Mouse (Mus musculus): ENCODE results near the gene Tti1. TPM values are rescaled to one million over a fixed set of nuclear protein-coding genes. Genes with fewer than 3 reads are reported as not detected.
A peak's percentile ranks its signal among the peaks of the same experiment; 100 is the strongest.

Gene Tti1
- polyA plus RNA-seq, 1 experiment from 2014 or later = 5.1 TPM

DNA sequence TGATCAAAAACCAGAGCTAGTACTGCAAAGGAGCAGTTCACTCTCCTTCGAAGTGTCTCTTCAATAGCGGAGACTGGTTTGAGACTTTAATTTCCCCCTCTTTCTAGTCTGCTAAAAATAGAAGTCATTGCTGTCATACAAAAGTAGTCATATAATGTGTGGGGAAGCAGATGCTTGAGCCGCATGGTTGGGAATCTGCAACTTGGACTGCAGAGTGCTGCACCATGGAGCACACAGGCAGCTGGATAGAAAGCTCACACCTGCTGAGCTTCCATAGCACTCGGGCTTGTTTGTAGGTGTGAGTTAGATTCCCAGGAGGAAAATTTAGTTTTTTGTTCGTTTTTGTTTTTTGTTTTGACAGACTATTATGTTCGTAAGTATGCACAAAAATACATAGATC lies 8.2 kb upstream of the Tti1 start:
- ATAC-seq = no peak
- no peaks in the 10 kb centered on the region for H3K9me3 ChIP-seq (ENCODE audit: control insufficient read depth)
- H3K27me3 ChIP-seq (replicated peaks; ENCODE audit: control insufficient read depth, insufficient read depth, low read length) = no peaks in the 10 kb centered on the region
- WGBS = 82% methylated on average over 6 of the region's 6 CpGs
- H3K36me3 ChIP-seq (ENCODE audit: control insufficient read depth, insufficient read depth) = peaks cover 18% of the 10 kb centered on the region
- H3K27ac ChIP-seq (ENCODE audit: low read depth, low read length) = no peak overlapping the region
- no peak overlapping the region for H3K4me2 ChIP-seq (replicated peaks; ENCODE audit: low read depth)
- H3K4me1 ChIP-seq (replicated peaks; ENCODE audit: control insufficient read depth, insufficient read depth, low read length) = no peaks in the 10 kb centered on the region
- TF ChIP-seq CTCF (IDR thresholded peaks at IDR 0.05; ENCODE audit: low read depth) = no peak
- no peak overlapping the region for H3K9ac ChIP-seq (ENCODE audit: low read depth, low read length)
- H3K4me3 ChIP-seq (ENCODE audit: low read depth, low read length) = no peak overlapping the region

DNA sequence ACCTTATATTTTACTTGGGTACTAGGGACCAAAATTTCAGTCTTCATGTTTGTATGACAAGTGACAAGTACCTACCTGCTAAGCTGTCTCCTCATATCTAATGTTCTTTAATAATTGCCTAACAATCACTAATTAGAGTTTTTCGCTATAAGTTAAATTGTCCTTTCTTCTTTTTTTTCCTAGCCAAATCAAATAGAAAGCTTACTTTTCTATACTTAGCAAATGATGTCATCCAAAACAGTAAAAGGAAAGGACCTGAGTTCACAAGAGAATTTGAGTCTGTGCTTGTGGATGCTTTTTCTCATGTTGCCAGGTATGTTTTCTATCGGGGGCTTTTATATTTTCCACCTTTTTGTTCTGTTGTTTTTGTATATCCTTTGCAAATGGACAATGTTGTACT lies 7.6 kb upstream of the Tti1 start:
- no peak overlapping the region for H3K9ac ChIP-seq (ENCODE audit: low read depth, low read length)
- H3K27ac ChIP-seq (ENCODE audit: low read depth, low read length) = no peak overlapping the region
- no peak overlapping the region for H3K4me2 ChIP-seq (replicated peaks; ENCODE audit: low read depth)
- no peak for TF ChIP-seq CTCF (IDR thresholded peaks at IDR 0.05; ENCODE audit: low read depth)
- H3K4me1 ChIP-seq (replicated peaks; ENCODE audit: control insufficient read depth, insufficient read depth, low read length) = no peaks in the 10 kb centered on the region
- peaks cover 17% of the 10 kb centered on the region for H3K36me3 ChIP-seq (ENCODE audit: control insufficient read depth, insufficient read depth)
- H3K9me3 ChIP-seq (ENCODE audit: control insufficient read depth) = no peaks in the 10 kb centered on the region
- no peaks in the 10 kb centered on the region for H3K27me3 ChIP-seq (replicated peaks; ENCODE audit: control insufficient read depth, insufficient read depth, low read length)
- 90% methylated on average over 2 of the region's 2 CpGs for WGBS
- H3K4me3 ChIP-seq (ENCODE audit: low read depth, low read length) = no peak overlapping the region
- ATAC-seq = no peak

DNA sequence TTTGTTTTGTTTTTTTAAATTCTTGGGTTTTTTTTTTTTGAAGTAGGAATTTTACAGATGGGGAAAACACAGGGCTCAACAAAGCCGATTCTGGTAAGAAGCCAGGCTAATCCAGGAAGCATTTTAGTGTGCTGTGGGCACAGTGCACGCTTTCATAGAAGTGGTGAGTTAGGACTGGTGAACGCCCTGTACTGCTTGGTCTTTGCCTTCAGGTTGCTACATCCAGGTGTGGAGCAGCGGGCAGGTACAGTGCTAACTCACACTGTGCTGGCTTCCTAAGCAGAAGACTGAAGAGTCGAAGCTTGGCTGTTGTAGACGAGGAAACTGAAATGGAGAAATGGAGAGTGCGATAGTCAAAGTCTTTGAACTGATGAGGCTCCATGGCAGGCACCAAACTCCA lies 1.8 kb upstream of the Tti1 start:
- peaks cover 10% of the 10 kb centered on the region; the same call in 1 of the 2 replicates for H3K4me1 ChIP-seq (replicated peaks; ENCODE audit: control insufficient read depth, insufficient read depth, low read length)
- no peaks in the 10 kb centered on the region for H3K36me3 ChIP-seq (ENCODE audit: control insufficient read depth, insufficient read depth)
- H3K27me3 ChIP-seq (replicated peaks; ENCODE audit: control insufficient read depth, insufficient read depth, low read length) = no peaks in the 10 kb centered on the region
- 34% methylated on average over 7 of the region's 7 CpGs for WGBS
- no peak overlapping the region for H3K9ac ChIP-seq (ENCODE audit: low read depth, low read length)
- no peak for TF ChIP-seq CTCF (IDR thresholded peaks at IDR 0.05; ENCODE audit: low read depth)
- H3K9me3 ChIP-seq (ENCODE audit: control insufficient read depth) = no peaks in the 10 kb centered on the region
- H3K4me2 ChIP-seq (replicated peaks; ENCODE audit: low read depth) = peak overlapping the region; percentile 83
- peak; percentile 50 for ATAC-seq
- H3K4me3 ChIP-seq (ENCODE audit: low read depth, low read length) = peak overlapping the region; percentile 93
- H3K27ac ChIP-seq (ENCODE audit: low read depth, low read length) = peak overlapping the region; percentile 23; the same call in 1 of the 2 replicates

DNA sequence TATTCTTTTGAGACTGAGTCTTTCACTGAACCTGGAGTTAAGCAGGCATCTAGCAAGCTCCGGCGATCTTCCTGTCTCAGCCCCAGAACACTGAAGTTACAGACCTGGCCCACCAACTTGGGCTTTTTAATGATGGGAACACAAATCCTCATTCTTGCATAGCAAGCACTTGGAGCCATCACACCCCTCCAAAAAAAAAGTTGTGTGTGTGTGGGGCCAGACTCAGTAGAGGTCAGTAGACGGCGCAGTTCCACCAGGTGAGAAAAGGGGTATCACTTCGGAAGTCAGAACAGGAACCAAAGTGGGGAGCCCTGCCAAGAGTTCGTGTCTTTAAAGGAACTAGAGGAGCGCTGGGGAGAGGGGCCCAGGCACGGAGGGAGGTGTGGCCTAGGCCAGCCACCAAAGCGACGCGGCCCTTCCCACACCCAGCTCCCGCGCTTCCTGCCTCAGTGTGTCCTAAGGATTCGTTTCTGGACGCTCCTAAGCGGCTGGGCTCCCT lies 329 bp downstream of the Tti1 start:
- WGBS = 1% methylated on average over 16 of the region's 16 CpGs
- no peak for ATAC-seq

DNA sequence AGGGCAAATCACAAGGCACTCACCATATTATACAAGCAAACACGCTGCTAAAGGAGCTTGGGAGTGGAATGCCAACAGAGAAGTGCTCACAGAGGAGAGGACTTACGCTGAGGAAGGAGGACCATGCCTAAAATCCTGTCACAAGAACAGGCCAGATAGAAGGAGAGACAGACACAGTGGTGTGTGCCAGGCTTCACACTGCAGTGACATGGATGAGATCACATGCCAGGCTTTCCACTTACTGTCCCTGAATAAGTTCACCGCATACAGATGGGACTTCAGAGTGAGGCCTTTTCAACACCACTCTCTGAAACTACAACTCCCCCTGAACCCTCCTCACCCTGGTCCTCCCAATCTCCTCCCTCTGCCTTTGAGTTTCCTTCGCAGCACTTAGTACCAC lies 10.9 kb downstream of the Tti1 start:
- no peaks in the 10 kb centered on the region for H3K27me3 ChIP-seq (replicated peaks; ENCODE audit: control insufficient read depth, insufficient read depth, low read length)
- H3K4me3 ChIP-seq (ENCODE audit: low read depth, low read length) = no peak overlapping the region
- H3K9ac ChIP-seq (ENCODE audit: low read depth, low read length) = no peak overlapping the region
- WGBS = 87% methylated on average over 4 of the region's 4 CpGs
- no peak for ATAC-seq
- no peak overlapping the region for H3K4me2 ChIP-seq (replicated peaks; ENCODE audit: low read depth)
- no peaks in the 10 kb centered on the region for H3K4me1 ChIP-seq (replicated peaks; ENCODE audit: control insufficient read depth, insufficient read depth, low read length)
- no peaks in the 10 kb centered on the region for H3K9me3 ChIP-seq (ENCODE audit: control insufficient read depth)
- no peak for TF ChIP-seq CTCF (IDR thresholded peaks at IDR 0.05; ENCODE audit: low read depth)
- H3K27ac ChIP-seq (ENCODE audit: low read depth, low read length) = no peak overlapping the region
- no peaks in the 10 kb centered on the region for H3K36me3 ChIP-seq (ENCODE audit: control insufficient read depth, insufficient read depth)

More for the DNA sequence above, 329 bp downstream of the Tti1 start:
- Histone ChIP-seq H3K4me3 (ENCODE audit: low read depth, low read length) (peak overlapping the region; percentile 93), H3K36me3 (ENCODE audit: control insufficient read depth, insufficient read depth) (no peaks in the 10 kb centered on the region), H3K9me3 (ENCODE audit: control insufficient read depth) (no peaks in the 10 kb centered on the region), H3K4me2 (replicated peaks; ENCODE audit: low read depth) (peak overlapping the region; percentile 83), H3K27me3 (replicated peaks; ENCODE audit: control insufficient read depth, insufficient read depth, low read length) (no peaks in the 10 kb centered on the region), H3K4me1 (replicated peaks; ENCODE audit: control insufficient read depth, insufficient read depth, low read length) (peaks cover 10% of the 10 kb centered on the region; the same call in 1 of the 2 replicates), H3K27ac (ENCODE audit: low read depth, low read length) (peak overlapping the region; percentile 89), H3K9ac (ENCODE audit: low read depth, low read length) (peak overlapping the region; percentile 82)
- TF ChIP-seq CTCF (IDR thresholded peaks at IDR 0.05; ENCODE audit: low read depth) = peak; percentile 52

DNA sequence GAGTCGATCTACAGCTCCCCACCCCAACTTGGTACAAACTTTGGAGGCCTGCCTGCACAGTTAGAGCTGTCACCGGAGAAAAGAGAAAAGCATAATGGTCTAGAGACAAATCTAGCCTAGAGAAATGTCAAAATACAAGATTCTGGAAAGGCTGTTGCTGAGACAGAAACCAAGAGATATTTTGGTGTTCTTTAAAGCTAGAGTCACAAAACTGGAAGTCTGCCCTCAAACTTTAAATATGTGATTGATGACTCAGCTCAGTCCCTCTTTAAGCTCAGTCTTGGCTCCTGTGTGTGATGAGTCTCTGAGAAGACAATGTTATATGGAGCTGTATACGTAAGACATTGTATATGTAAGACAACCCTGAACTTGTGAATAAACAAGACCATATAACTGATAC lies 15.6 kb downstream of the Tti1 start:
- Histone ChIP-seq H3K27ac (ENCODE audit: low read depth, low read length) (no peak overlapping the region), H3K36me3 (ENCODE audit: control insufficient read depth, insufficient read depth) (peaks cover 11% of the 10 kb centered on the region), H3K9ac (ENCODE audit: low read depth, low read length) (no peak overlapping the region), H3K27me3 (replicated peaks; ENCODE audit: control insufficient read depth, insufficient read depth, low read length) (no peaks in the 10 kb centered on the region), H3K4me2 (replicated peaks; ENCODE audit: low read depth) (no peak overlapping the region), H3K9me3 (ENCODE audit: control insufficient read depth) (no peaks in the 10 kb centered on the region), H3K4me3 (ENCODE audit: low read depth, low read length) (no peak overlapping the region), H3K4me1 (replicated peaks; ENCODE audit: control insufficient read depth, insufficient read depth, low read length) (no peaks in the 10 kb centered on the region)
- ATAC-seq = no peak
- WGBS = 79% methylated on average over 3 of the region's 3 CpGs
- TF ChIP-seq CTCF (IDR thresholded peaks at IDR 0.05; ENCODE audit: low read depth) = no peak

DNA sequence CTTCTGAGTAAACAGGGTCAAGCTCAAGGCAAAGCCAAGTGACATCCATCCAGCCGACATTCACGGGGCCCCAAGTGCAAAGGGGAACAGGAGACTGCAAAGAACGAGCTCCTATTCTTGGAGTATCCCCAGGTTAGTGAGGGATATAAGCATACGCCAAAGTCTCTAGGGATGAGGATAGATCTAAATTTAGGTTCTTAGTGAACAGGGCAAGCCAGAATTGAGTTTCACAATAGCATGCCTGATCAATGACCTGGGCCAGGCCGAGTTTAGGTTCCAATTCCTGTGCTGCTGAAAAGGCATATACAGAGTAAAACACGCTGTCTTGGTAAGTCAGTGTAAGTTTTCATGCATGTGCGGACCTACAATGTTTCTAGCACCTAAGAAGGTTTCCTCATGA lies 18.9 kb downstream of the Tti1 start:
- no peak for TF ChIP-seq CTCF (IDR thresholded peaks at IDR 0.05; ENCODE audit: low read depth)
- Histone ChIP-seq H3K36me3 (ENCODE audit: control insufficient read depth, insufficient read depth) (peaks cover 18% of the 10 kb centered on the region), H3K27me3 (replicated peaks; ENCODE audit: control insufficient read depth, insufficient read depth, low read length) (no peaks in the 10 kb centered on the region), H3K4me3 (ENCODE audit: low read depth, low read length) (no peak overlapping the region), H3K4me2 (replicated peaks; ENCODE audit: low read depth) (no peak overlapping the region), H3K4me1 (replicated peaks; ENCODE audit: control insufficient read depth, insufficient read depth, low read length) (peaks cover 4% of the 10 kb centered on the region; the same call in 1 of the 2 replicates), H3K27ac (ENCODE audit: low read depth, low read length) (no peak overlapping the region), H3K9me3 (ENCODE audit: control insufficient read depth) (no peaks in the 10 kb centered on the region), H3K9ac (ENCODE audit: low read depth, low read length) (no peak overlapping the region)
- no peak for ATAC-seq
- WGBS = 81% methylated on average over 7 of the region's 7 CpGs

Data from intestine, postnatal 0 days (tissue).